Mouse (Mus musculus) heart, postnatal 36 days (tissue): ENCODE results near the gene Gm8220. TPM values are rescaled to one million over a fixed set of nuclear protein-coding genes. Genes with fewer than 3 reads are reported as not detected.
"Not testable (repeated sequence)": the region's sequence is repeated elsewhere in the genome, so short reads cannot be mapped to it uniquely, and the experiment has no call there.

Source experiments
- DNase-seq, 2 experiments: peaks; one replicate each; pipeline ENCODE4 v3.0.0; 2021 to 2022
- intact Hi-C: fragments of 180-260 bp; cut with DNase I; formaldehyde crosslinking; loops from one replicate; pipeline ENCODE4 v1.15.1; 2025
- total RNA-seq, 2 experiments: library from RNA; stranded (reverse); gene quantifications; 2 replicates each; pipeline ENCODE4 v1.2.3; 2021

The Gm8220 gene
- not detected for total RNA-seq

- DNase-seq, intact Hi-C loops: not testable (repeated sequence)
Observed at GRCm38 (mm10) chr14:44285280-44285679, at the start of gene Gm8220. Gene Gm8220 (plus strand): TSS chr14:44285580.

DNA sequence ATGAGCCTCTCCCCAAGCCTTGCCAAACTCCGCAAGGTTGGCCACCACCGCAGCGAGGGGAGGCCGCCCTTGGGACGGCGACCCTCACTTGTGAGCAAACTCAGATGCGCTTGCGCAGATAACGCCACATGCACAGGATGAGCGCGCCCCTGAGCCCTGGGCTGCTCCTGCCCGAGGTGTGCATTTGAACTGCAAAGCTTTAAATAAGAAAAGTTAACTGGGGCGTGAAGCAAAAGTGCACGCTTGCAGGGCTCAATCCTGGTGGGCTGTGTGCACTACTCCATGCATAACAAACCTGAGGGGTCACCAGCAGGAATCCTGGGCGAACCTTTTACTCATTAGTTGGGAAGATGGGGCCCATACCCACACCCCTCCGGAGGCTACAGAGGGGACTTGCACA lies 37.3 kb upstream of the Gm8220 start:
- intact Hi-C loops: no loop called here

DNA sequence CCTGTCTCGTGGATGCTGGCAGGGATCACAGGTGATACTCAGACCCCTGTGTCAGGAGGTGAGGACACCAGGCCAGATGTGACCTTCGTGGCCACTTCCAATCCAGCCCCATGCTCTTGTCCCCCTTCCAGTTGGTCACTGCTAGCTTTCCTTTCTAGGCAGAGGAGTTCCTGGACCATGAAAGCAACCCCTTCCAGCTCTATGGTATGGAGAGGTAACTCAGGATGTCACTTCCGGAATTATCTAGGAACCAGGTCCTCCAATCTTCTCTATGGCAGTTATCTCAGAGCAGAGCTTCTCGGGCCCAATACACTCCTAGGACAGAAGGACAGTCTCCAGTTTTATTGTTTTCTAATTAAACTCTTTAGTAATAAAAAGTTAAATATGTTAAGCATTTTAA lies 26.7 kb downstream of the Gm8220 start:
- intact Hi-C loops: not testable (repeated sequence)

More for the DNA sequence above, 37.3 kb upstream of the Gm8220 start:
- DNase-seq: no peak

DNA sequence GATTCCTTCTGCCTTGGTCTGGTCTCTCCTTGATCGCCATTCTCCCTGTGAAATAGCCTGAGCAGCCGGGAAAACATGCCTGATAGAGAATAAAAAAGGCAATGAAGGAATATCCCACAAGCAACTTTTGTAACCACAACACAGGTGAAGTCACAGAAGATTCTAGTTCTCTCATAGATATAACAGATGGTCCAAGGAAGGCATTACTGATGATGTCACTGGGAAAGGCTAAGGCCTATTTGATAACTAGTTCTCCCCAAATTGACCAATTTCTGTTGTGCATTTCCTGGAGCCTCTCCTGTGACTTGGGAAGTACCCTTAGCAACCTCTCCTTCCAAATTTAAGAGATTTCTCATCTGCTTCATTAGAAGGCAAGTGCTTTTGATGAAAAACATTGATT lies 53.1 kb downstream of the Gm8220 start, which contains the start of gene Gm5930:
Gm5930 (minus strand) TSS at position 101 of the 400 bp plus-strand sequence.
- intact Hi-C loops, DNase-seq: not testable (repeated sequence)

More for the DNA sequence above, 26.7 kb downstream of the Gm8220 start:
- not testable (repeated sequence) for DNase-seq

Other genes with a start within 250 kb of the Gm8220 start
- under 1 TPM in 1 of 2 experiments, not detected in 1; 0.89 TPM for gene Ear2, start 182.9 kb upstream of the Gm8220 start, total RNA-seq
- not detected for gene Gm3327, start 161.7 kb upstream of the Gm8220 start, total RNA-seq
- gene Gm8212, start 87.9 kb upstream of the Gm8220 start, total RNA-seq: not detected
- gene 4930503E14Rik, start 72.3 kb upstream of the Gm8220 start, total RNA-seq: not detected
- gene Gm5930, start 53.0 kb downstream of the Gm8220 start, total RNA-seq: not detected
- not detected for gene Gm8229, start 79.8 kb downstream of the Gm8220 start, total RNA-seq
- not detected for gene Gm3371, start 125.1 kb downstream of the Gm8220 start, total RNA-seq
- gene Gm8232, start 148.1 kb downstream of the Gm8220 start, total RNA-seq: not detected
- gene BC061237, start 206.9 kb downstream of the Gm8220 start, total RNA-seq: not detected
- not detected for gene Gm17093, start 232.7 kb downstream of the Gm8220 start, total RNA-seq